Mouse (Mus musculus) brown adipose tissue, adult 24 weeks (tissue): ENCODE results near the gene Sdk2. TPM values are rescaled to one million over a fixed set of nuclear protein-coding genes. Genes with fewer than 3 reads are reported as not detected.

Experiments
- H3K27ac ChIP-seq: fragments of 200-500 bp; replicated peaks from 2 replicates; pipeline ENCODE4 v1.5.1; 2012; ENCODE audit warnings: low read depth, mild to moderate bottlenecking, low read length
- H3K4me1 ChIP-seq: fragments of 200-500 bp; 2 replicates; pipeline ENCODE4 v1.6.1; 2012; ENCODE audit warnings: low read length, mixed read lengths; ENCODE audit not compliant: control insufficient read depth, insufficient read depth, insufficient read length
- H3K4me3 ChIP-seq: fragments of 200-500 bp; 2 replicates; pipeline ENCODE4 v1.5.1; 2012; ENCODE audit warnings: low read depth, mild to moderate bottlenecking, low read length, moderate library complexity; ENCODE audit not compliant: insufficient read depth
- polyA plus RNA-seq: library from polyadenylated mRNA; stranded (reverse); fragments of >200 nt; gene quantifications from 2 replicates; pipeline ENCODE4 v1.2.4, GENCODE M21; 2012; ENCODE audit not compliant: missing spikeins, insufficient read depth, insufficient read length

Gene Sdk2
- polyA plus RNA-seq, 1 experiment, result 0.20 TPM

DNA sequence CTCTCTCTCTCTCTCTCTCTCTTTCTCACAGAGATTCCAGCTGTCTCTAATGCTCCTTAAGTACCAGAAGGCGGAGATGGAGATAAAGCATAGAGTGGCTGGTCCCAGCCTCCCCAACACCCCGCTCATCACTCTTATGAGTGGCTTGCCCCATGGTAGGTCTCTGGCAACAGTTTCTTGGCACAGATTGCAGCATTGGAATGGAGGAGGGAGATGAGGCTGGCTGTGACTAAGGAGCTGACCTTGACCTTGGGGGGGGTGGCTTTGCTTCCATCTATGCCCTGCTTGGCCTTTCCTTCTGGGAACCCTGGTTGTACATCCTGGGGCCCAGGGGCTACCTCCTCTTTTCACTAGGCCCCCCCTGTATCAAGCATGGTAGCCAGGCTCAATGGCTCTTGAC is 41.8 kb downstream of the Sdk2 start:
- H3K27ac ChIP-seq, result no peak overlapping the region
- no peaks in the 10 kb centered on the region for H3K4me1 ChIP-seq
- no peak overlapping the region for H3K4me3 ChIP-seq

DNA sequence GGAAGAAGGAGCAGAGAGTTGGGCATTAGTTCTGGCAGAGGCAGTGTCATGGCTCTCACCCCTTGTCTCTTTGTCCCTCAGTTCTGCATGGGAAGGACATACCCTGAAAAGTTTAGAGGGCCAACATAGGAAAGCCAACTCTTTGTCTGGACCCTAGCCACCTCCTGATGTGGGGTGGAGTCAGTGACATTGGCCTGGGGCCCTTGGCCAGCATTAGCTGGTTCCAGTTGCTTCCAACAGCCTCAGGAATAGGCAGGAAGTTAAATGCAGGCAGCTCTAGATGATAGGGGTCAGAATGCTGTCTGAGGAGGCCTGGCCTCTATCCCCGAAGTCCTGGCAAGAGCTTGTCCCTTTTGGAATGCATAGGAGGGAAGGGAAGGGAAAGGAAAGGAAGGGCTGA is 42.9 kb downstream of the Sdk2 start:
- Histone ChIP-seq H3K4me1 (no peaks in the 10 kb centered on the region), H3K4me3 (no peak overlapping the region)

DNA sequence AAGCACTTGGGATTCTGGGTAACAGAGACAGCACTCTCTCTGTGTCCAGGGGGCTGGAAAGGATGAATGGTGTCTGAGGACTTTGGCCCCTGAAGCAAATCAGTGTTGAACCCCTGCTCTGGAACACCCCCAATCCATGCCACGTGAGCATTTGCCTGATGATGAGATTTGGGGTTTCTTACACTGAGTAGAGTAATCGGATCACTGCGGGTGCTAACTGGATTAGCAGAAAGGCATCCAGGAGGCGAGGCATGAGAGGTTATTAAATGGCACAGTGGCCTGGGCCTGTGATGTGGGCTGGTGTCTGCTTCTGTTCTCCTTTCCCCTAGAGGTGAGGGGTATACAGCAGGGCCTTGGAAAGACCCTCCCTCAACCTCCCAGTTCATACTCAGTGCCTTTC is 44.7 kb downstream of the Sdk2 start:
- Histone ChIP-seq H3K27ac (no peak overlapping the region), H3K4me1 (no peaks in the 10 kb centered on the region), H3K4me3 (no peak overlapping the region)

More for the DNA sequence above, 42.9 kb downstream of the Sdk2 start:
- no peak overlapping the region for H3K27ac ChIP-seq

DNA sequence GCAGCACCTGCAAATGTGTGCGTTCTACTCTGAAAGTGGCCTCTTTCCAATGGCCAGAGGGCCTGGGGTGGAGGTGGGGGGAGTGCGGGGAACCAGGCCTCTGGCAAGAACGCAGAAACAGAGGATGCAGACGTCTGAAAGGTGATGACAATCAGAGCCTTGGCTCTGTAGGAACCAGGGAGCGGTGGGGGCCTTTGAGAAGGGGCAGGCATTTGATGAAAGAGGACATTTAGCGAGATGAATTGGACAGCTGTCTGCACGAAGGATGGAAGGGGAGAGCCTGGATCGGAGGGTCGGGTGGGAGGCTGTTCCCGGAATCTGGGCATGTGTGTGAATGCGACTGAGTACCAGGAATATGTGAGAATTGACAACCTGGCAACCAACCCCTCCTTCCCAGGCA is 47.8 kb downstream of the Sdk2 start:
- no peaks in the 10 kb centered on the region for H3K4me1 ChIP-seq
- H3K4me3 ChIP-seq, result no peak overlapping the region
- H3K27ac ChIP-seq, result no peak overlapping the region

DNA sequence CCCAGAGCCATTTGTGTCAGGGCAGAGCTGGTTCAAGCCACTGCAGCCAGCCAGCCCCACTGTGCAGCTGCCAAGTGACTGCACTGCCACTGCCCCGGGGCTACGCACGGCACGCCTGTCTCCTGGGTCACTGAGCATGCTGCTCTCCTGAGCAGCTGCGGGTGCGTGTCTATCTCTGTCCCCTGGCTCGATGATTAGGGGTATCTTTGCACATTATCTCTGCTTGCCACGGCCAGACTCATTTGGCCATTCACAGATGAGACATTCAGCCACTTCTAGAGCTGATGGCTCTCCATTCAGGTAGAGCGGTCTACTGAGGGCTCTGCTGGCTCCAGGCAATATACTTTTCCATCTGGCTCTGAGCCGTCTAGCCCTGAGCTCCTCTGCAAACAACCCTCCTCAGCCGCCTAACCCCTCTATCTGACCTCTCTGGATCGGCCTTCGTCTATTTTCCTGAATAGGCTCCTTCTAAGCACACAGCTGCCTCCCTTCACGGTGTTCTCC is 49.9 kb downstream of the Sdk2 start:
- no peaks in the 10 kb centered on the region for H3K4me1 ChIP-seq
- no peak overlapping the region for H3K4me3 ChIP-seq
- H3K27ac ChIP-seq, result no peak overlapping the region

DNA sequence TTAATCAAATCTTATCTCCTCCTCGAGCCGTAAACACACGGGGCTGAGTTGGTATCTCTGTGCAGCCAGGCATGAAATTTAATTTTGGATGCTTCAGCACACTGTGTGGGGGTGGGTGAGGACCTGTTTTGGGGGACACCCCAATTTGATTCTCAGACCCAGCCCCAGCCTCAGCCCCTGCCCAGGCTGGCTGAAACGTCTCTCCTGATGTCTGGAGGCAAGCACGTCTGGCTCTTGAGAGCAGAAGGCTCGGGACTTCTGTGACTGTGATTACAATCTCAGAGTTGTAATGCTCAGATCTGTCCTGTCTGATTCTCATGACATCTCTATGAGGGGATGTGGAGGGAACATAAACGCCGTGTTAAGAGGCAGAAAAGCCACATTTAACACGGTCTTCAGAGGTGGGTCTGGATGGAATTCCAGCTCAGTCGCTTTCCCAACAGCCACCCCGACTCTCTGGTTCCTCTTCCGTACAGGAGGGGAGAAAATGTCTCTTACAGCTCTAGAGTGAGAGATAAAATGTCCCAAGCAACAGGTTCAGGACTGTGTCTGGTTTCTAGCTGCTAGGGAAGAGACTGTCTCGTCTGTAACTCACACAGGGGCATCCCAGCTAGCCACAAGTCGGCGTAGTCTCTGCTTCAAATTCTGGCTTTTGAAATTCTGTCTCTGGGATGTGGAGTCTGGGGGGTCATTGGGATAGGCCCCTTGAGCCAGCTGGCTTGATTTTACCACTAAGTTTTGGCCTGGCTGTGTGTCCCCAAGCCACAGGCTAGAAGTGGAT is 50.5 kb downstream of the Sdk2 start:
- H3K4me1 ChIP-seq, result no peaks in the 10 kb centered on the region
- H3K4me3 ChIP-seq, result no peak overlapping the region
- no peak overlapping the region for H3K27ac ChIP-seq

DNA sequence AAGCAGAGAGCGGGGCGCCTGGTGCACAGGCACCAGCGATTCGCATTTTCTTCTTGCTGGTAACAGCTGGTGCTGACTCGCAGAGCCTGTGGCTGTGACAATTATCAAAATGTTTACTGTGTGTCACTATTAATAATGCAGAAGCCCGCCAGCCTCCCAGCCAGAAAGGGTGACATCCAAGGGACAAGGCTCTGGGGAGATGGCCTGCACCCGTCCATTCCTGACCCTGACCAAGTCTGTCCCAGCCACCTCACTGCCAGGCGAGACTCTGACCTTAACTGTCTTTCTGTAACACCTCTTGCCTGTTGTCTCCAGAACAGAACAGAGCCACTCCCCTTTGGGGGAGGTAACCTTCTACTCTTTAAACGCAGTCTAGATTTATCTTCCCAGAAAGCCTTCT is 55.3 kb downstream of the Sdk2 start:
- Histone ChIP-seq H3K27ac (no peak overlapping the region), H3K4me3 (no peak overlapping the region), H3K4me1 (no peaks in the 10 kb centered on the region)

DNA sequence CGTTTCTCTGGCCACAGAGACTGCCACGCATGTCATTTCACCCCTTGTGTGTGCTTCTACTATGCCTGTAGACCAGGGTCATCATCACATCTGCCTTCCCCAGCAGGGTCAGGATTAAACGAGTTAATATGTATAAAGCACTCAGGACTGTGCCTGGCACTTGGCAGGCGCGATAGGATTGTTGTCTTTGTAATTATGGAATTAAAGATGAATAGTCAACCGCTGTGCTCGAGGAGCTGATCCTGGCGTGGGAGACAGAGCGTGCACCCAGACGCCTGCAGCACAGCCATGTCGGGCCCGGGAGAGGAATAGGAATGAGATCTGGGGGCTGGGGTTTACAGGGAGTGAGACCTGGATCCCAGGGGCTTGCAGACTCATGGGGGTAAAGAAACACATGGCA is 61.0 kb downstream of the Sdk2 start:
- H3K4me3 ChIP-seq, result no peak overlapping the region

DNA sequence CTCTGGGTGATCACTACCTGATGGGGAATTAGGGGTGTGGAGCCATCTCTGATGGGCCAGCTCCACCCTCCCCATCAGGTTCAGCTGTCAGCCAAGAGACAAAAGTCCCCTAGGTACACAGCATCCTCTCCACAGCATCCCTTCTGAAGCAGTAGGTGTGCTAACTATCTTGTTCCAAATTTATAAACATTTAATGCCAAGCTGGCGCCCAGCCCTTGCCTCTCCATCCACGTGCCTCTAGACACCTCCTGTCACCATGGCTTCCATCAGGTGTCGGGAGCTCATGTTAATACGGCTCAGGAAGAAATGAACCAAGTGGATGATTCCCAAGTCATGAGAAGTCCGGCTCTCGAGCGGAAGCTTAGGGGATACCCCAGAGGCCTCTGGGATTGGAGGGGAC is 62.2 kb downstream of the Sdk2 start:
- Histone ChIP-seq H3K27ac (no peak overlapping the region), H3K4me1 (no peaks in the 10 kb centered on the region), H3K4me3 (no peak overlapping the region)

More for the DNA sequence above, 61.0 kb downstream of the Sdk2 start:
- Histone ChIP-seq H3K27ac (no peak overlapping the region), H3K4me1 (no peaks in the 10 kb centered on the region)

DNA sequence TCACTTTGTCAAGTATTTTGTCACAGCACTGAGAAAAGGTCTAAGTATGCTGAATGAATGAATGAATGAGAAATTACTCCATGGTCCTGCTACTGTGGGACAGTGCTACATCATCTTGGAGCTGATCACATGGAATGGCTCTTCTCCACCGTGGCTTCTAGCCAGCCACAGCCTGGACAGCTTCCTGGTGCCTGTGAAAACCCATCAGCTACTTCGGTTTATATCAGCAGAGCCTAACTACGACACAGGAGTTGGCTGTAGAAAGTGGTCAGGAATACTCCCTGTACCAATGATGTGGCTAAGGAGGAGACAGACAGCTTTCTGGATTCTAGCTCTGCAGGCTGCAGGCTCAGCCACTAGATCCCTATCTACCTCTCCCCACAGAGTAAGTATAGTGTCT is 63.7 kb downstream of the Sdk2 start:
- Histone ChIP-seq H3K4me3 (no peak overlapping the region), H3K4me1 (no peaks in the 10 kb centered on the region)

DNA sequence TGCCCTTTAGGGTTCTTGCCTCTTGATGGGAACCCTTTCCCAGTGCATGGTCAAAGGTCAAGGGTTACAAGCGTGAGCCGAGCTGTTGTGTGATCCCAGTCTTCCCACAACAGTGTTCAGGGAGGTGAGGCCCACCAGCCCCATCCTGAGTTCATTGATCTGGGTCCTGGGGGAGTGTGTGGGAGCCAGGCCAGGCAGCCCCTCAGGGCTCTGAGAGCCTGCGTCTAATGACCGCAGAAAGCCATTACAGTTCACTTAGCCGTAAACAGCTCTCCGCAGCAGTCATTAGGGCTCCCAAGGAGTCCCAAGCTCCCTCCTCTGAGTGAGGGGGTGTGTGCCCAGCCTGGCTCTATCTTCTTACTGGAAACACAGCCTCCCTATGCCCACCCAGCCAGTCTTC is 66.8 kb downstream of the Sdk2 start:
- no peaks in the 10 kb centered on the region for H3K4me1 ChIP-seq
- H3K27ac ChIP-seq, result no peak overlapping the region
- no peak overlapping the region for H3K4me3 ChIP-seq

More for the DNA sequence above, 63.7 kb downstream of the Sdk2 start:
- no peak overlapping the region for H3K27ac ChIP-seq

DNA sequence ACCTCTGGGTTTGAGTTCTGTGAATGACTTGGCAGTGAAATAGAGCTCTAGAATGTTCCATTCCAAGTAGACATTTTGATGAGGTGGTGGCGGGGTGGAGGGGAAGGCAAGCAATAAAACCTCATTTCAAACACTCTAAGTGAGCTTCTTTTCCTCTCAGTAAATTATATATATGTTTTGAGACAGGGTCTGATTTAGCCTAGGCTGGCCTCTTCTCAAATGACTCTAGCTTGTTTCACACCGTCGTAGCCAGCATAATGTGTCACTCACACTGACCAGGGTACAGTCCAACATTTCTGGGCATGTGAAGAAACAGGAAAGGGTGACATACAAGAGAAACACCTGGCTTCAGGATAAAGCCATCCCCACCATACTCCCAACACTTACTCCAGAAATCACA is 68.1 kb downstream of the Sdk2 start:
- H3K4me3 ChIP-seq, result no peak overlapping the region
- no peaks in the 10 kb centered on the region for H3K4me1 ChIP-seq
- H3K27ac ChIP-seq, result no peak overlapping the region

DNA sequence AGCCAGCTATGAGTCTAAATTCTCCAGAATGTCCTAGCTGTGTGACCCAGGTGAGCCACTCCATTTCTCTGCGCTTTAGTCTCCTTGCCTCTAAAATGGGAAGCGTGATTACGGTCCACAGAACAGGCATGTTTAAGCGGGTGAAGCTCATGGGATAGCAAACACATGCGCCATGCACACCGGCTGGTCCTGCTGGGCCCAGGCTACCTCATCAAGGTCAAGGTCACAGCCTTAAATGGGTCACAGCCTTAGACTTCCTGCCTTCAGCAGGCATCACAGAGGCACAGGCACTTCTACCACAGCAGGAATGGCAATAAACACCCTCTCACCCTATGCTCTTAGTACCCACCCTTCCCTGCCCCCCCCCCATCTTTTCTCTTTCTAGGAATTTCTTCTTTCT is 72.9 kb downstream of the Sdk2 start:
- Histone ChIP-seq H3K4me3 (no peak overlapping the region), H3K4me1 (no peaks in the 10 kb centered on the region)

DNA sequence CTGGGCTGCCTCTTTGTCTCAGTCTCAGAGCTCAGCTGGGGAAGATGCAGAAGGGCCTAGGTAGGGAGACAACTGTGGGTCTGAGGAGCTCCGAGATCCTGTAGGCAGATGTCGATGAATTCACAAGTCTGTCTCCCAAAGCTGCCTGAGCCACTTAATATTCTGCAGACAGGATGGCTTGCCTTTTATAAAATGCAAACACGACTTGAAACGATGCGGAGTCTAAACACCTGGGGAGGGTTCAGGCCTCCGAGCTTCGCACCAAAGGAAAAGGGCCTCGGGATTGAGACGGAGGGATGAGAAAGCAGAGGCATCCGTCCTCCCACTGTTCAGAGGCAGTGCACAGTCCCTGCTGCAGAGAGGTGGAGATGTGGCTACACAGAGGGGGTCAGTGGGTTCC is 74.0 kb downstream of the Sdk2 start:
- Histone ChIP-seq H3K4me1 (no peaks in the 10 kb centered on the region), H3K4me3 (no peak overlapping the region), H3K27ac (no peak overlapping the region)

More for the DNA sequence above, 72.9 kb downstream of the Sdk2 start:
- H3K27ac ChIP-seq, result no peak overlapping the region

DNA sequence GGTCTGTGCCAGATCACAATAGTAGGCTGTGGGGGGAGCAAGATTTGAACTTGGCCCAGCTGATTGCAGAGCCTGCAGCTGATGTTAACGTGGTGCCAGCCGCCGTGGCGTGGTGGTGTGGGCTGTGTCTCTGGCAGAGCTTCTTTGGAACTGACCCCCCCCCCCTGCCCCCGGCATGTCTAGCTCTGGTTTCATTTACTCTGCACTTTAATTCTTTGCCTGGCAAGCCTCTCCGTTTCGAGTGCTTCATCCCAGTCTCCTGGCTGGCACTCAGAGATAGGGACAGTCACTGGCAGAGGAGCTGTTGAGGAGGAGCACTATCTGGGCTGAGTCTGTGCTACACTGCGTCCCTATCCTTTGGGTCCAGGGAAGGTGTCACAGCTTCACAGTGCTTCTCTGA is 75.0 kb downstream of the Sdk2 start:
- H3K4me3 ChIP-seq, result no peak overlapping the region
- no peaks in the 10 kb centered on the region for H3K4me1 ChIP-seq
- H3K27ac ChIP-seq, result no peak overlapping the region

DNA sequence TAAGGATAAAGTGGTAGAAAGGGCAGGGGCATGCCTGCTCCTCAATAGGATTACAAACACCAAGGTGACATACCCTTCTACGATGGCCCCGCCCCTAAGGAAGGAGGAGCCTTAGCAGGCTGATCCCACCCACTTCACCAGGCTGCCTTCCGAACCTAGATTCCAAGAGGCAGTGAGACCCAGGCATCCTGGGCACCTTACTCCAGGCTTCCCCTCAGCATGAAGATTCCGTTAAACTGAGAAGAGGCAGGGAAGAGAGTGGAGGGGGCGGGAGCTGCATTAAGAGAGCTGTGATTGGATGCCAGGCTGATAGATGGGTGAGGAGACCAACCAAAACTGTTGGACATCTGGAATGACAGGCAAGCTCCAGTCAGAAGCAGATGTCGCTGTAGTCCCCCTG is 76.4 kb downstream of the Sdk2 start:
- Histone ChIP-seq H3K4me3 (no peak overlapping the region), H3K4me1 (no peaks in the 10 kb centered on the region), H3K27ac (no peak overlapping the region)
